Mouse (Mus musculus) lung, postnatal 0 days (tissue): Measurements from ENCODE around the gene Rasal3.

Experiments used
- CTCF ChIP-seq: IDR thresholded peaks from 2 replicates; pipeline ENCODE4 v1.5.1; 2016; ENCODE audit warnings: antibody characterized with exemption, mild to moderate bottlenecking
- EP300 ChIP-seq: IDR thresholded peaks from 2 replicates; pipeline ENCODE4 v1.6.1; 2016; ENCODE audit warnings: antibody characterized with exemption, mild to moderate bottlenecking, control low read depth

- TF ChIP-seq CTCF (no peak), EP300 (no peak)
Observed at GRCm38 (mm10) chr17:32452482-32452881, 49.1 kb upstream of the Rasal3 start, which contains the start of gene Cyp4f39.
